In genomic region chr5:29948161-29948560, GRCm38 (mm10) we compare ENCODE assay signal across 18 mouse cellular contexts.
DNase-seq lines count a peak whose midpoint lies in the region; ATAC-seq and TF ChIP-seq lines count a peak whose summit lies in the region.
"Had no signal": no experiment of that assay in that cellular context is flagged by ENCODE, and none has a peak within 500 bp of the region (broad histone marks: within the 10 kb centered on the region; RNA-seq: fewer than 3 reads in every experiment).

No protein-coding gene starts in this region.

- no peaks in the 10 kb centered on the region for H3K27me3 ChIP-seq in liver, embryonic 16.5 days (ENCODE audit: control insufficient read depth, insufficient read depth, low read depth, low read length)
- H3K27me3 ChIP-seq in liver, embryonic 11.5 days (replicated peaks; ENCODE audit: control insufficient read depth, insufficient read depth, low read length), result no peaks in the 10 kb centered on the region
- H3K27me3 ChIP-seq in CH12.LX (replicated peaks), result peaks cover 3% of the 10 kb centered on the region
- H3K27me3 ChIP-seq in midbrain, embryonic 11.5 days (ENCODE audit: control insufficient read depth, insufficient read depth, low read length), result no peaks in the 10 kb centered on the region
- H3K27me3 ChIP-seq in intestine, embryonic 16.5 days (replicated peaks; ENCODE audit: control insufficient read depth, insufficient read depth, low read length), result no peaks in the 10 kb centered on the region
- H3K27me3 ChIP-seq: intestine, embryonic 15.5 days; kidney, embryonic 15.5 days; lung, embryonic 15.5 days; midbrain, embryonic 13.5 days had no signal

- no peaks in the 10 kb centered on the region; the same call in 1 of the 2 replicates for H3K4me1 ChIP-seq in liver, embryonic 16.5 days (ENCODE audit: control insufficient read depth, low read depth, low read length)
- peaks cover 2% of the 10 kb centered on the region; the same call in 1 of the 2 replicates for H3K4me1 ChIP-seq in liver, embryonic 11.5 days (replicated peaks; ENCODE audit: control insufficient read depth, insufficient read depth, low read length)
- peaks cover 40 to 67% of the 10 kb centered on the region in 2 experiments for H3K4me1 ChIP-seq in CH12.LX (ENCODE audit: control insufficient read depth in 1 of 2, insufficient read depth in 2 of 2)
- H3K4me1 ChIP-seq in midbrain, embryonic 11.5 days (ENCODE audit: control insufficient read depth, insufficient read depth, low read length), result no peaks in the 10 kb centered on the region
- no peaks in the 10 kb centered on the region for H3K4me1 ChIP-seq in intestine, embryonic 16.5 days (ENCODE audit: control insufficient read depth, insufficient read depth, low read length)
- H3K4me1 ChIP-seq: intestine, embryonic 15.5 days; kidney, embryonic 15.5 days; lung, embryonic 15.5 days; midbrain, embryonic 13.5 days had no signal

- H3K36me3 ChIP-seq in liver, embryonic 16.5 days (ENCODE audit: control insufficient read depth, insufficient read depth), result no peaks in the 10 kb centered on the region
- H3K36me3 ChIP-seq in liver, embryonic 11.5 days (ENCODE audit: control insufficient read depth, insufficient read depth, low read length), result no peaks in the 10 kb centered on the region
- H3K36me3 ChIP-seq in CH12.LX (replicated peaks in 1 of 2; ENCODE audit: control insufficient read depth in 1 of 2, insufficient read depth in 1 of 2, low read length in 1 of 2), result no peaks in the 10 kb centered on the region
- no peaks in the 10 kb centered on the region for H3K36me3 ChIP-seq in midbrain, embryonic 11.5 days (ENCODE audit: control insufficient read depth, insufficient read depth, low read length)
- H3K36me3 ChIP-seq in intestine, embryonic 16.5 days (ENCODE audit: control insufficient read depth, insufficient read depth, low read length), result no peaks in the 10 kb centered on the region
- H3K36me3 ChIP-seq: intestine, embryonic 15.5 days; kidney, embryonic 15.5 days; lung, embryonic 15.5 days; midbrain, embryonic 13.5 days had no signal

- ATAC-seq in liver, embryonic 16.5 days (ENCODE audit: low read depth), result peak; percentile 27; the same call in 1 of the 2 replicates
- ATAC-seq in liver, embryonic 11.5 days (replicated peaks; ENCODE audit: low FRiP score), result no peak
- ATAC-seq in common myeloid progenitor, adult 5-6 weeks (replicated peaks; ENCODE audit: low read depth, poor library complexity, severe bottlenecking), result peak; percentile 83
- ATAC-seq in monocyte, adult 5-6 weeks (replicated peaks; ENCODE audit: insufficient number of reproducible peaks, low FRiP score, low TSS enrichment, poor library complexity, severe bottlenecking), result peak; percentile 80
- ATAC-seq in midbrain, embryonic 11.5 days (ENCODE audit: low FRiP score), result no peak
- no peak for ATAC-seq in intestine, embryonic 16.5 days
- ATAC-seq: forebrain, embryonic 16.5 days; intestine, embryonic 15.5 days; midbrain, embryonic 13.5 days had no signal

- no peak for TF ChIP-seq CTCF in CH12.LX (conservative IDR thresholded peaks at IDR 0.05 in 1 of 2, IDR thresholded peaks at IDR 0.05 in 1 of 2; ENCODE audit: low read depth in 2 of 2, low read length in 2 of 2)

- no peak overlapping the region for H3K4me2 ChIP-seq in liver, embryonic 16.5 days (ENCODE audit: low read depth, low read length)
- H3K4me2 ChIP-seq in liver, embryonic 11.5 days, result no peak overlapping the region
- H3K4me2 ChIP-seq in CH12.LX (ENCODE audit: insufficient read depth, low read depth, poor library complexity, severe bottlenecking), result peak overlapping the region; percentile 53
- H3K4me2 ChIP-seq in midbrain, embryonic 11.5 days, result no peak overlapping the region
- no peak overlapping the region for H3K4me2 ChIP-seq in intestine, embryonic 16.5 days (ENCODE audit: low read depth, low read length)
- H3K4me2 ChIP-seq: hindbrain, embryonic 14.5 days; intestine, embryonic 15.5 days; kidney, embryonic 15.5 days; lung, embryonic 15.5 days; midbrain, embryonic 13.5 days had no signal

- H3K9me3 ChIP-seq in liver, embryonic 16.5 days (replicated peaks; ENCODE audit: control insufficient read depth, low read length), result no peaks in the 10 kb centered on the region
- H3K9me3 ChIP-seq in liver, embryonic 11.5 days (ENCODE audit: control insufficient read depth, low read length), result no peaks in the 10 kb centered on the region
- no peaks in the 10 kb centered on the region for H3K9me3 ChIP-seq in CH12.LX (replicated peaks; ENCODE audit: low read length)
- no peaks in the 10 kb centered on the region for H3K9me3 ChIP-seq in midbrain, embryonic 11.5 days (ENCODE audit: control insufficient read depth, low read length)
- no peaks in the 10 kb centered on the region for H3K9me3 ChIP-seq in intestine, embryonic 16.5 days (ENCODE audit: control insufficient read depth, low read length)
- H3K9me3 ChIP-seq: intestine, embryonic 15.5 days; kidney, embryonic 15.5 days; lung, embryonic 15.5 days; midbrain, embryonic 13.5 days had no signal

- H3K9ac ChIP-seq in liver, embryonic 16.5 days (ENCODE audit: low read depth, low read length), result no peak overlapping the region
- H3K9ac ChIP-seq in liver, embryonic 11.5 days (ENCODE audit: low read depth, low read length), result no peak overlapping the region
- H3K9ac ChIP-seq in CH12.LX (ENCODE audit: insufficient read depth, low read depth), result peak overlapping the region; percentile 90
- H3K9ac ChIP-seq in midbrain, embryonic 11.5 days (ENCODE audit: low read length), result no peak overlapping the region
- H3K9ac ChIP-seq in intestine, embryonic 16.5 days (ENCODE audit: low read depth, low read length), result no peak overlapping the region
- H3K9ac ChIP-seq: hindbrain, embryonic 14.5 days; intestine, embryonic 15.5 days; kidney, embryonic 15.5 days; lung, embryonic 15.5 days; midbrain, embryonic 13.5 days had no signal

- dilution Hi-C loops in CH12.LX (cut with MboI; ENCODE audit: extremely low pct_ligation_motif_present, extremely low pct_unique_long_range_greater_than_20kb, low sequenced_read_pairs), result no loop called here

- no peak; the same call in 1 of the 2 replicates for TF ChIP-seq RAD21 in CH12.LX (IDR thresholded peaks at IDR 0.05; ENCODE audit: low read depth, low read length)

- no peaks in the 10 kb centered on the region for H3K79me2 ChIP-seq in CH12.LX (replicated peaks; ENCODE audit: control insufficient read depth, extremely low read depth, insufficient read depth, poor library complexity, severe bottlenecking)

- TF ChIP-seq EP300 in CH12.LX (IDR thresholded peaks at IDR 0.05; ENCODE audit: low read length), result peak; percentile 99

- no peak; the same call in 1 of the 2 replicates for TF ChIP-seq POLR2A in CH12.LX (IDR thresholded peaks at IDR 0.05; ENCODE audit: low read depth, low read length)

- 22% methylated on average over 3 of the region's 3 CpGs for WGBS in liver, embryonic 16.5 days (ENCODE audit: insufficient replicate concordance)
- WGBS in liver, embryonic 11.5 days, result 51% methylated on average over 3 of the region's 3 CpGs
- WGBS in midbrain, embryonic 11.5 days, result 83% methylated on average over 3 of the region's 3 CpGs
- WGBS in intestine, embryonic 16.5 days, result 69% methylated on average over 3 of the region's 3 CpGs

- H3K27ac ChIP-seq in liver, embryonic 16.5 days (ENCODE audit: low read length), result 0 out of 2 replicates have a peak overlapping the region, but pooled peaks have one; percentile 5
- H3K27ac ChIP-seq in liver, embryonic 11.5 days (ENCODE audit: low read depth, low read length), result no peak overlapping the region
- H3K27ac ChIP-seq in CH12.LX (ENCODE audit: insufficient read depth, low read depth), result peak overlapping the region; percentile 99
- no peak overlapping the region for H3K27ac ChIP-seq in midbrain, embryonic 11.5 days (ENCODE audit: low read depth, low read length)
- H3K27ac ChIP-seq in intestine, embryonic 16.5 days (ENCODE audit: low read length), result no peak overlapping the region
- H3K27ac ChIP-seq: hindbrain, embryonic 14.5 days; intestine, embryonic 15.5 days; kidney, embryonic 15.5 days; lung, embryonic 15.5 days; midbrain, embryonic 13.5 days had no signal

- DNase-seq in liver, embryonic 11.5 days (ENCODE audit: low spot score), result no peak
- peak; percentile 87 for DNase-seq in CH12.LX (ENCODE audit: extremely low read depth)
- no peak for DNase-seq in midbrain, embryonic 11.5 days (ENCODE audit: low spot score, missing footprints)
- DNase-seq in thymus, postnatal 36 days, result no peak
- DNase-seq: adrenal gland, adult 8-10 months; cerebellum, adult 18-20 months; cerebellum, postnatal 36 days; thymus, postnatal 25 days had no signal

- H3K4me3 ChIP-seq in liver, embryonic 16.5 days (ENCODE audit: low read depth, low read length), result no peak overlapping the region
- H3K4me3 ChIP-seq in liver, embryonic 11.5 days (ENCODE audit: low read depth, low read length), result no peak overlapping the region
- H3K4me3 ChIP-seq in CH12.LX (replicated peaks in 1 of 3; ENCODE audit: low read depth in 2 of 3, low read length in 2 of 3, poor library complexity in 1 of 3), result no peak overlapping the region
- H3K4me3 ChIP-seq in midbrain, embryonic 11.5 days (ENCODE audit: low read depth, low read length), result no peak overlapping the region
- H3K4me3 ChIP-seq in intestine, embryonic 16.5 days (ENCODE audit: low read length), result no peak overlapping the region
- H3K4me3 ChIP-seq: intestine, embryonic 15.5 days; kidney, embryonic 15.5 days; lung, embryonic 15.5 days; midbrain, embryonic 13.5 days had no signal

- in situ Hi-C loops in CH12.LX (cut with MboI; ENCODE audit: low pct_ligation_motif_present, low pct_unique_long_range_greater_than_20kb, low sequenced_read_pairs), result no loop called here

TF ChIP-seq in CH12.LX, 34 proteins besides CTCF, POLR2A, EP300 and RAD21 (continues in another document):
- no peak for TF ChIP-seq GABPA (IDR thresholded peaks at IDR 0.05; ENCODE audit: insufficient replicate concordance, low read depth, low read length)
- TF ChIP-seq ZMIZ1 (IDR thresholded peaks at IDR 0.05; ENCODE audit: low read depth, low read length), result no peak
- peak; percentile 71; the same call in 1 of the 2 replicates for TF ChIP-seq SIN3A (IDR thresholded peaks at IDR 0.05; ENCODE audit: low read length)
- no peak for TF ChIP-seq ZNF384 (IDR thresholded peaks at IDR 0.05; ENCODE audit: low read depth, low read length)
- peak; percentile 76 for TF ChIP-seq CHD2 (IDR thresholded peaks at IDR 0.05; ENCODE audit: low read length)
- peak; percentile 99 for TF ChIP-seq BHLHE40 (IDR thresholded peaks at IDR 0.05; ENCODE audit: low read depth, low read length)
- TF ChIP-seq MYC (IDR thresholded peaks at IDR 0.05; ENCODE audit: low read depth, low read length), result peak; percentile 81
- peak; percentile 73 for TF ChIP-seq TBP (conservative IDR thresholded peaks at IDR 0.05; ENCODE audit: low read depth, low read length)
- TF ChIP-seq IRF4 (IDR thresholded peaks at IDR 0.05; ENCODE audit: low read depth, low read length), result peak; percentile 99
- peak; percentile 36; the same call in 1 of the 2 replicates for TF ChIP-seq ELF1 (IDR thresholded peaks at IDR 0.05; ENCODE audit: low read depth, low read length)
- no peak for TF ChIP-seq USF1 (IDR thresholded peaks at IDR 0.05; ENCODE audit: low read depth, low read length)
- peak; percentile 92 for TF ChIP-seq RCOR1 (conservative IDR thresholded peaks at IDR 0.05; ENCODE audit: low read depth, low read length)
- TF ChIP-seq NRF1 (IDR thresholded peaks at IDR 0.05; ENCODE audit: low read depth, low read length), result no peak
- peak; percentile 20 for TF ChIP-seq SMC3 (IDR thresholded peaks at IDR 0.05; ENCODE audit: low read depth, low read length)

Comparison
In these comparisons a context has a peak if more than half of its experiments do, and no peak if none do; other contexts are left out.
1. ATAC-seq: peak in liver, embryonic 16.5 days (single experiment), common myeloid progenitor, adult 5-6 weeks (single experiment) and monocyte, adult 5-6 weeks (single experiment); none in liver, embryonic 11.5 days (single experiment), midbrain, embryonic 11.5 days (single experiment) and intestine, embryonic 16.5 days (single experiment).
2. H3K27ac ChIP-seq: peak in liver, embryonic 16.5 days (single experiment) and CH12.LX (single experiment); none in liver, embryonic 11.5 days (single experiment), midbrain, embryonic 11.5 days (single experiment) and intestine, embryonic 16.5 days (single experiment).